Mouse (Mus musculus) C2C12 (cell line): ENCODE data around the gene Lca5. TPM values are rescaled to one million over a fixed set of nuclear protein-coding genes. Genes with fewer than 3 reads are reported as not detected.
A peak's percentile ranks its signal among the peaks of the same experiment; 100 is the strongest.

ENCODE experiments used
- H3K27me3 ChIP-seq: one replicate; pipeline ENCODE4 v1.6.1; 2011; ENCODE audit not compliant: control insufficient read depth, insufficient read depth, insufficient read length
- H3K36me3 ChIP-seq: one replicate; pipeline ENCODE4 v1.6.1; 2011; ENCODE audit not compliant: control insufficient read depth, insufficient read depth
- H3K4me3 ChIP-seq: one replicate; pipeline ENCODE4 v1.5.1; 2011; ENCODE audit warnings: mild to moderate bottlenecking, control low read depth; ENCODE audit not compliant: poor library complexity, insufficient read depth, severe bottlenecking
- H3K79me2 ChIP-seq: one replicate; pipeline ENCODE4 v1.6.1; 2011; ENCODE audit not compliant: control insufficient read depth, insufficient read depth
- H3K79me3 ChIP-seq: one replicate; pipeline ENCODE4 v1.6.1; 2011; ENCODE audit warnings: low read depth, control low read depth
- H3ac ChIP-seq: one replicate; pipeline ENCODE3; 2011; ENCODE audit warnings: low read depth; ENCODE audit not compliant: control insufficient read depth, insufficient read length
- CEBPB ChIP-seq: IDR thresholded peaks from one replicate; pipeline ENCODE4 v1.6.1; 2011; ENCODE audit warnings: low read depth, mild to moderate bottlenecking, control low read depth, moderate library complexity
- CTCF ChIP-seq: IDR thresholded peaks from one replicate; pipeline ENCODE4 v1.5.1; 2011; ENCODE audit not compliant: control insufficient read depth, insufficient read depth, insufficient read length
- FOSL1 ChIP-seq: IDR thresholded peaks from one replicate; pipeline ENCODE4 v1.8.0; 2011; ENCODE audit warnings: mild to moderate bottlenecking, low read length; ENCODE audit not compliant: poor library complexity, insufficient read depth, severe bottlenecking
- MAX ChIP-seq: IDR thresholded peaks from one replicate; pipeline ENCODE4 v1.6.1; 2011; ENCODE audit warnings: mild to moderate bottlenecking, control low read depth
- MYOD1 ChIP-seq: IDR thresholded peaks from one replicate; pipeline ENCODE4 v1.6.1; 2011; ENCODE audit warnings: low read depth; ENCODE audit not compliant: control insufficient read depth, insufficient read length
- MYOG ChIP-seq: IDR thresholded peaks from one replicate; pipeline ENCODE4 v1.6.1; 2011; ENCODE audit not compliant: control insufficient read depth, insufficient read length; ENCODE audit errors: extremely low read depth
- USF1 ChIP-seq: IDR thresholded peaks from one replicate; pipeline ENCODE4 v1.6.1; 2011; ENCODE audit warnings: low read depth, mild to moderate bottlenecking, control low read depth, moderate library complexity
- polyA plus RNA-seq: library from polyadenylated mRNA; unstranded; fragments of >200 nt; fragmentation: generic; extraction: Trizol; gene quantifications from one replicate; pipeline ENCODE4 v1.2.1, GENCODE M21; 2012; ENCODE audit warnings: missing spikeins

The Lca5 gene
- polyA plus RNA-seq, 1 experiment, result 2.2 TPM

GRCm38 (mm10) chr9:83386264-83386855 lies 54.6 kb downstream of the Lca5 start:
- TF ChIP-seq FOSL1 (no peak), MYOD1 (no peak), CEBPB (no peak), MAX (no peak), MYOG (no peak), USF1 (no peak), CTCF (no peak)
- no peaks in the 10 kb centered on the region for H3K79me3 ChIP-seq

DNA sequence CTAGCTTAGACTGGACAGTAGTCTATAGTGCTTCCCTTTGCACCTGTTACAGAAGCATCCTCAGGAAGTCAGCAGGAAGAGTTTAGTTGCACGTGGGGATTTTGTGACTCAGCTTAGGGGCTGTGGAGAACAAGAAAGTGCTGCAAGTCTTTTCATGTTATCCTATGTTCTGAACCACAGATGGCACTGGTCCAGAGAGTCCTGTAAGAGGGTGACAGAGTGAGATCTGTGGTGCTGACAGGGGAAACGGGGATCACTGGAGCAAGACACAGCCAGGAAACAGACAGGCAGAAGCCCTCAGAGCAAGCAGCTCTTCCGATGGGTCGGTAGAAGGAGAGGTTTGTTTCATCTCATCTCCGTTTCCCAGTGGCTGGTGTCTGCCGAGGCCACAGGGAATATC lies 55.6 kb downstream of the Lca5 start:
- no peak overlapping the region for H3ac ChIP-seq
- H3K79me3 ChIP-seq, result no peaks in the 10 kb centered on the region
- H3K4me3 ChIP-seq, result no peak overlapping the region
- no peaks in the 10 kb centered on the region for H3K36me3 ChIP-seq
- TF ChIP-seq FOSL1 (no peak), MYOD1 (no peak), USF1 (no peak), MAX (no peak), MYOG (no peak), CEBPB (no peak), CTCF (no peak)
- H3K27me3 ChIP-seq, result no peaks in the 10 kb centered on the region
- H3K79me2 ChIP-seq, result no peaks in the 10 kb centered on the region

More at GRCm38 (mm10) chr9:83386264-83386855, 54.6 kb downstream of the Lca5 start:
- Histone ChIP-seq H3K4me3 (no peak overlapping the region), H3K36me3 (no peaks in the 10 kb centered on the region), H3K27me3 (no peaks in the 10 kb centered on the region), H3K79me2 (no peaks in the 10 kb centered on the region), H3ac (no peak overlapping the region)

DNA sequence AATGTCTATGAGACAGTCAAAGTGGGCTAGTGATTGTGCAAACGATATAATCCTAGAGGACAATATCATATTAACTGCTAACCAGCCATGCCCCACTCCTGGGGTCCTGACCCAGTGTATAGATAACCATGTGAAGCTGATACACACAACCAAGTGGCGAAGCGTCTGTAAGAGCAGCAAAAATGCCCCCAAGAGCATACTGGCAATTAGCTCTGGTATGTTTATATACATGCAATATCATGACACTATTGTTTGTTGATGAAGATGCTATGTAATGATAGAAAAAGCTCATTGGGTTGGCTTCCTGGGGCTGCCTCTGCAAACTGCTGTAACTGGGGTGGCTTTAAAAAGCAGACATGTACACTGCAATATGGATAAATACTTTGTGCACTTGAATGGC lies 57.7 kb downstream of the Lca5 start:
- no peak overlapping the region for H3K4me3 ChIP-seq
- H3K79me2 ChIP-seq, result no peaks in the 10 kb centered on the region
- H3K27me3 ChIP-seq, result no peaks in the 10 kb centered on the region
- H3ac ChIP-seq, result no peak overlapping the region
- TF ChIP-seq MYOD1, result no peak
- no peak for TF ChIP-seq CTCF
- no peak for TF ChIP-seq USF1
- H3K36me3 ChIP-seq, result no peaks in the 10 kb centered on the region
- no peaks in the 10 kb centered on the region for H3K79me3 ChIP-seq

DNA sequence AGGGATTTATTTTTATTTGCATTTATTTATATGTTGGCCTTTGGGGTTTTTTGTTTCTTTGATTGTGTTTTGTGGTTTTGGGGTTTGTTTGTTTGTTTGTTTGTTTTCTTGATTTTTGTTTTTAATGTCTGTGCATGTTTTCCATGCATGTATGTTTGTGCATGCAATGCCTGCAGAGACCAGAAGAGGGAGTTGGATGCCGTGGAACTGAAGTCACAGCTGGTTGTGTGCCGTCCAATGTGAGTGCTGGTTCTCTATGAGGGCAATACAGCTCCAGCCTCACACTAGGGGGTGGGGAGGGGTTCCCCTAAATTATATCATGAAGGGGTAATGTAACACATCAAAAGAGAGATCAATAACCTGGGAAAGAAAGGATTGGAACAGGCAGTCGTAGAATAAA lies 58.2 kb downstream of the Lca5 start:
- Histone ChIP-seq H3K79me2 (no peaks in the 10 kb centered on the region), H3K4me3 (no peak overlapping the region), H3K79me3 (no peaks in the 10 kb centered on the region), H3ac (no peak overlapping the region), H3K36me3 (no peaks in the 10 kb centered on the region), H3K27me3 (no peaks in the 10 kb centered on the region)
- no peak for TF ChIP-seq MYOG
- no peak for TF ChIP-seq MYOD1
- TF ChIP-seq CTCF, result peak; percentile 31

DNA sequence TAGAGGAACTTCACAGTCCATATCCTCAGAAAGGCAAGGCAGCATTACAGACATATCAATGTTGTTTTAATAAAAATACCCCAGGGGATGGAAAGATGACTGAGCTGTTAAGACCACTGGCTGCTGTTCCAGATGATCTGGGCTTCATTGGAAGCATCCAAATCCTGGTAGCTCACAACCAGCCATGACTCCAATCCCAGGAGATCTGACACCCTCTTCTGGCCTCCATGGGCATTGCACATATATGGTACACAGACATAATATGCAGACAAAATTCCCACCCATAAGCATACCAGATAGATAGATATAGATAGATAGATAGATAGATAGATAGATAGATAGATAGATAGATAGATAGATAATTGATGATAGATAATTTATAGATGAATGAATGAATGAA lies 59.6 kb downstream of the Lca5 start:
- H3ac ChIP-seq, result no peak overlapping the region
- no peaks in the 10 kb centered on the region for H3K79me2 ChIP-seq
- no peaks in the 10 kb centered on the region for H3K27me3 ChIP-seq
- no peaks in the 10 kb centered on the region for H3K79me3 ChIP-seq
- H3K4me3 ChIP-seq, result no peak overlapping the region
- H3K36me3 ChIP-seq, result no peaks in the 10 kb centered on the region
- TF ChIP-seq USF1, result no peak
- TF ChIP-seq MYOG, result no peak
- TF ChIP-seq FOSL1, result no peak
- no peak for TF ChIP-seq CEBPB
- TF ChIP-seq CTCF, result no peak
- TF ChIP-seq MYOD1, result no peak
- no peak for TF ChIP-seq MAX

GRCm38 (mm10) chr9:83379661-83380060 lies 61.3 kb downstream of the Lca5 start:
- no peaks in the 10 kb centered on the region for H3K27me3 ChIP-seq
- H3K79me3 ChIP-seq, result no peaks in the 10 kb centered on the region
- no peaks in the 10 kb centered on the region for H3K79me2 ChIP-seq
- H3K4me3 ChIP-seq, result no peak overlapping the region
- no peaks in the 10 kb centered on the region for H3K36me3 ChIP-seq
- H3ac ChIP-seq, result no peak overlapping the region
- no peak for TF ChIP-seq CEBPB

GRCm38 (mm10) chr9:83377132-83377531 lies 63.8 kb downstream of the Lca5 start:
- Histone ChIP-seq H3K27me3 (no peaks in the 10 kb centered on the region), H3K36me3 (no peaks in the 10 kb centered on the region), H3K79me3 (no peaks in the 10 kb centered on the region), H3ac (no peak overlapping the region), H3K4me3 (no peak overlapping the region), H3K79me2 (no peaks in the 10 kb centered on the region)
- no peak for TF ChIP-seq MYOG
- TF ChIP-seq USF1, result no peak
- no peak for TF ChIP-seq CTCF
- TF ChIP-seq CEBPB, result no peak
- TF ChIP-seq MYOD1, result no peak
- TF ChIP-seq MAX, result no peak
- TF ChIP-seq FOSL1, result no peak
